Mouse (Mus musculus) adrenal gland, adult 2 months (tissue): ENCODE data around the gene Padi4. TPM values are rescaled to one million over a fixed set of nuclear protein-coding genes. Genes with fewer than 3 reads are reported as not detected.

ENCODE experiments used
- DNase-seq: peaks from one replicate; pipeline ENCODE4 v3.0.0; 2021
- microRNA-seq, 2 experiments: library from miRNA; unstranded; fragments of <30 nt; microRNA quantifications; one replicate each; pipeline ENCODE4 v1.2.0; 2021
- polyA plus RNA-seq: library from polyadenylated mRNA; depleted of rRNA; stranded (reverse); fragments of >200 nt; gene quantifications from 2 replicates; pipeline ENCODE4 v1.2.3, GENCODE M21; 2012; rRNA removed
- total RNA-seq, 2 experiments: library from RNA; stranded (reverse); gene quantifications; 2 replicates each; pipeline ENCODE4 v1.2.3; 2021

Gene Padi4
- total and polyA plus RNA-seq, 3 experiments = 0.62 to 1.8 (median 0.99) TPM

DNA sequence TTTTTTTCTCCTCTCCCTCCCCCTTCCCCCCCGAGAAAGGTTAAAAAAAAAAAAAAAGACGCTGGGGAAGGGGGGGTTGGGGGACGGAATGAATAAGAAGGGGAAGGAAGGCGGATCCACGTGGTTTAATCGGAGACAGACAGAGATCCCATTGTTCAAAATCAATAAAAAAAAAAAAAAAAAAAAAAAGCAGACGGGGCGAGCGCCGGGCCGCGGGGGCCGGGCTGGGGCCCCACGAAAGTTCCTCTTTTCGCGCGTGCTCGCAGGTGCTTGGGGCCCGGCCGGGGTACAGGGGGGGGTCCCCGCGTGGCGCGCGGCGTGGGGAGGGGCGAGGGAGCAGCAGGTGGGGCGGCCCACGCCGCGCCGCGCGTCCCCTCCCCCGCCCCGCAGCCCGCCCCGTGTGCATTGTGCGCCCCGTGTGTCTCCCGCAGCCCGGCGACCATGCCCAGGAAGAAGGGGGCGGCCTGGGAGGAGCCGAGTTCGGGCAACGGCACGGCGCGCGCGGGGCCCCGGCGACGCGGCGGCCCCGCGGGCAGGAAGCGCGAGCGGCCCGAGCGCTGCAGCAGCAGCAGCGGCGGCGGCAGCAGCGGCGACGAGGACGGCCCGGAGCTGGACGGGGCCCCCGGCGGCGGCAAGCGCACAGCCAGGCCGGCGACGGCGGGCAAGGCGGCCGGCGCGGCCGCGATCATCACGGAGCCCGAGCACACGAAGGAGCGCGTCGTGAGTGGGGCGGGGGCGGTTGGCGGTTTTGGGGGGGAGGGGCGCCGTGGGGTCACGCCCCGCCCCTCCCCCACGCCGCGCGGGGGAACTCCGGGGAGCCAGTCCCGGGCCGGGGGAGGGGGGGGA lies 72.1 kb downstream of the Padi4 start:
- DNase-seq = peak; percentile 67

DNA sequence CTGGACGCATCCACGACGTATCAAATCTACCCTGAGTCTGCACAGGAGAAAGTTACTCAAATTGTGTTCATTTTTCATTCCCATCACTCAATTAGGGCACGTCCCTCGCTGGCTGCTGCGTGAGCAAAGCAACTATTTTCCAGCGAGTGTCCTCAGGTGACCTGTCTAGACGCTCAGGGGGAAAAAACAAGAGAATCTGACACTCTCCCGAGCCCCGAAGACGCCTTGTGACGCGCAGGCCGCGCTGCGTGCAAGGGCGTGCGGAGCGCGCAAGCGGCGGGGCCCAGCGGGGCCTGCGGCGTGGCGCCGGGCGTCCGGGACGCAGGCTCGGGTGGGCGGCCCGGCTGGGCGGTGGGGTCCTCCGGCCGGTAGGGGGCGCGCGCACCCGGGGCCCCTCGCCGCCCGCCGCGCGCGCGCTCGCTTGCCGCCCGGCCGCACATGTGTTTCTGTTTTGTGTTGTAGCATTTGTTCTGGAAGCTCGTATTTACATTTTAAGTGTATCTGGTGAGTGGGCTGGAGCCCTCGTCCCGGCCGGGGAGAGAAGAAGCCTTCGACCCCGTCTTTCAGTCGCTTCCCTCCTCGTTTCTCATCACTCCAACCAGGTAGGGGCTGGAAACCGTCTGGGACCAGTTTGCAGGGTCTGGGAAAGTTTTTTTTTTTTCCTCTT lies 72.9 kb downstream of the Padi4 start:
- peak; percentile 91 for DNase-seq

DNA sequence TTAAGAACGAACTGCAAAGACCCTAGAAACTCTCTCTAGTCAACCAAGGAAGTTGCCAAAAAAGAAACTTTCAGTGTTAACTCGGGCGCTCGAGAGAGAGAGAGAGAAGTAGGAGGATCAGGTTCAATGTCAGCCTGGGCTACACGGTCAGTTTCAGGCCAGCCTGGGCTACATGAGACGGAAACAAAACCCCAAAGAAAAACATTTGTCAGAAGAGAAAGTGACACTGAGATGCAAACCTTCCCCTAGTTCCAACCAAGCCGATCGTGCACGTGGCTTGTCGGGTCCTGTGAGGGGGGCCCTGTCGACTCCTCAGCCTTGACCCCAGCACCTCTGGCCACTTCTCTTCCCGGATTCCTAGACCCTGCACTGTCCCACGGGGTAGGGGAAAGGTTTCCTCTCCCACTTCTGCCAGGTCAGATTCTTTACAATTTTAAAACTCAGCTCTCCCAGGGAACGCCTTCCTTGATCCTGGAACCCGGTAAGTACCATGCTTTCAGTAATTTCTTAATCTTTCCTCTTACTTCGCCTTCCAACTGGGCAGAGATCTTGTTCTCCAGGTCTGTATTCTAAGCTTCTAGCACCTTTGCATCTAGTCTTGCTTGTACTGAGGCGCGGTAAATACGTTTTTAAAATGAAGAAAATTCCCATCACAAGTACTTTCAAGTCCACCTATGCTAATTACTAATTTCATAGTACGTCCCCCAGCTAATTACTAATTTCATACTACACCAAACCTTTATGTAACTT lies 73.6 kb downstream of the Padi4 start, which contains the start of gene Rcc2:
Rcc2 (plus strand) TSS at position 273 of the 750 bp plus-strand sequence.
- no peak for DNase-seq

DNA sequence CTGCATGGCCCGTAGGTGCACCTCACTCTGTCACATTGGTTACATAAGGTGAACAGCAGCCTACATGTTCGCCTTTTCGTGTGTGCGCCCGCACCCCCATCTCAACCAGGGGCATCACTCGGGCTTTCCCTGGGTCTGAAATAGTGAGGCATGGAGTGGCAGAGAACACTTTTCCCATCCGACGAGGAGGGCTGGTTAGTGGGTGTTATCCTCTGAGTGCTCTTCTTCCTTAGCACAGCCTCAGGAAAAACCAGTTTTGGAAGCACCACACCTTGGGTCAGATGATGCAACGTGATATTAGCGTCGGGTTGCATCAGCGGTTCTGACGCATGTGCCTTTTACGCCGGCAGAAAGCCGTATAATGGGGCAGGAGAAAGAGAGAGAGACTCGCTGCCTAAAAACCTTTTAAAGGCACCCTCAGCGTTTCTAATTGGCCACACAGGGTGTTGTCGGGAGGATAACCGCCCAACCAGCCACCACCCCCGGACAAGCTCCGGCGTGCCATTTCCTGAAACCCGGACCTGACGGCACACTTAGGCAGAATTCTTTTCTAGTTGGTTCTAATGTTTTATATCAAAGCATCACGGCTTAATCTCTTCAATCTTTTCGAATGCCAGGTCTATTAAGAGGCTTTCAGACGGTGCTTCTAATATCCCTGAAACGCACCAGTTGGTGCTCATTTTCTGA lies 74.5 kb downstream of the Padi4 start:
- DNase-seq = peak; percentile 88

Small RNA genes lying within 50 kb of the gene (microRNA-seq; reads per million reads assigned to microRNA genes)
- gene Gm25951 = 0 to 0.41 reads per million in 2 experiments

Other genes with a start within 250 kb of the Padi4 start
- 10 to 100 TPM in 1 of 2 experiments, 1 to 10 TPM in 1; 7.5 to 30.8 TPM for gene Arhgef10l, start 108.2 kb downstream of the Padi4 start, total RNA-seq
- gene Arhgef10l, start 108.2 kb downstream of the Padi4 start, polyA plus RNA-seq = 13.3 and 18.8 TPM in 2 replicates
- 10 to 100 TPM; 62.7 to 64.2 TPM for gene Rcc2, start 73.7 kb downstream of the Padi4 start, total RNA-seq
- gene Rcc2, start 73.7 kb downstream of the Padi4 start, polyA plus RNA-seq = 43.1 and 50.1 TPM in 2 replicates
- not detected for gene Padi6, start 31.6 kb downstream of the Padi4 start, total RNA-seq
- not detected in 2 replicates for gene Padi6, start 31.6 kb downstream of the Padi4 start, polyA plus RNA-seq
- gene Padi3, start 36.4 kb upstream of the Padi4 start, total RNA-seq = not detected
- not detected in 2 replicates for gene Padi3, start 36.4 kb upstream of the Padi4 start, polyA plus RNA-seq
- gene Padi1, start 71.5 kb upstream of the Padi4 start, total RNA-seq = not detected
- not detected in 2 replicates for gene Padi1, start 71.5 kb upstream of the Padi4 start, polyA plus RNA-seq
- 10 to 100 TPM in 1 of 2 experiments, 1 to 10 TPM in 1; 1.7 to 13.8 TPM for gene Padi2, start 132.1 kb upstream of the Padi4 start, total RNA-seq
- gene Padi2, start 132.1 kb upstream of the Padi4 start, polyA plus RNA-seq = 7.7 and 10.5 TPM in 2 replicates
- gene Sdhb, start 187.0 kb upstream of the Padi4 start, total RNA-seq = 100 to 1,000 TPM; 462 to 500 TPM
- 334 and 363 TPM in 2 replicates for gene Sdhb, start 187.0 kb upstream of the Padi4 start, polyA plus RNA-seq
- 10 to 100 TPM; 31.8 to 37.1 TPM for gene Atp13a2, start 212.6 kb upstream of the Padi4 start, total RNA-seq
- gene Atp13a2, start 212.6 kb upstream of the Padi4 start, polyA plus RNA-seq = 183 and 226 TPM in 2 replicates
- 10 to 100 TPM in 1 of 2 experiments, 1 to 10 TPM in 1; 5.7 to 11.1 TPM for gene Mfap2, start 236.2 kb upstream of the Padi4 start, total RNA-seq
- gene Mfap2, start 236.2 kb upstream of the Padi4 start, polyA plus RNA-seq = 37.8 and 42.4 TPM in 2 replicates